Mouse (Mus musculus) erythroblast, embryonic 14.5 days (primary cell): ENCODE measurements around the gene Ntm. TPM values are rescaled to one million over a fixed set of nuclear protein-coding genes. Genes with fewer than 3 reads are reported as not detected.

Source experiments
- H3K27me3 ChIP-seq: 2 replicates; pipeline ENCODE4 v1.6.1; 2012; ENCODE audit warnings: inconsistent platforms; ENCODE audit not compliant: control insufficient read depth
- H3K36me3 ChIP-seq: 2 replicates; pipeline ENCODE4 v1.6.1; 2012; ENCODE audit warnings: mild to moderate bottlenecking, inconsistent platforms; ENCODE audit not compliant: control insufficient read depth
- H3K4me1 ChIP-seq: 2 replicates; pipeline ENCODE4 v1.6.1; 2012; ENCODE audit warnings: inconsistent platforms; ENCODE audit not compliant: control insufficient read depth
- H3K4me3 ChIP-seq: replicated peaks from 2 replicates; pipeline ENCODE3; 2012; ENCODE audit warnings: moderate library complexity, mild to moderate bottlenecking, inconsistent platforms
- H3K9me3 ChIP-seq: 2 replicates; pipeline ENCODE4 v1.6.1; 2012; ENCODE audit warnings: low read length, inconsistent platforms, mixed read lengths; ENCODE audit not compliant: control insufficient read depth
- GATA1 ChIP-seq: IDR thresholded peaks from 2 replicates; pipeline ENCODE4 v1.6.1; 2012; ENCODE audit warnings: low read length, inconsistent platforms, mixed read lengths
- TAL1 ChIP-seq: IDR thresholded peaks from 3 replicates; pipeline ENCODE4 v1.6.1; 2012; ENCODE audit warnings: low read length, inconsistent platforms, mixed read lengths
- polyA plus RNA-seq: library from polyadenylated mRNA; stranded (reverse); fragments of >175 nt; gene quantifications from 2 replicates; pipeline ENCODE4 v1.2.3, GENCODE M21; 2012

Ntm gene
- polyA plus RNA-seq, 1 experiment: 0.01 TPM

- Histone ChIP-seq H3K36me3 (no peaks in the 10 kb centered on the region), H3K4me1 (no peaks in the 10 kb centered on the region), H3K27me3 (no peaks in the 10 kb centered on the region), H3K4me3 (no peak overlapping the region), H3K9me3 (peaks cover 2% of the 10 kb centered on the region; the same call in 1 of the 2 replicates)
- no peak for TF ChIP-seq TAL1
- TF ChIP-seq GATA1: no peak
Measured at GRCm38 (mm10) chr9:29433910-29434309, 529.0 kb downstream of the Ntm start.

- peaks cover 2% of the 10 kb centered on the region; the same call in 1 of the 2 replicates for H3K9me3 ChIP-seq
- H3K4me1 ChIP-seq: no peaks in the 10 kb centered on the region
- TF ChIP-seq GATA1: no peak
- no peak for TF ChIP-seq TAL1
Measured at GRCm38 (mm10) chr9:29433156-29433555, 529.8 kb downstream of the Ntm start.

GRCm38 (mm10) chr9:29431590-29431989 is 531.4 kb downstream of the Ntm start:
- Histone ChIP-seq H3K36me3 (no peaks in the 10 kb centered on the region), H3K4me3 (no peak overlapping the region), H3K9me3 (peaks cover 2% of the 10 kb centered on the region; the same call in 1 of the 2 replicates), H3K27me3 (no peaks in the 10 kb centered on the region), H3K4me1 (no peaks in the 10 kb centered on the region)
- TF ChIP-seq TAL1 (no peak), GATA1 (no peak)

More at GRCm38 (mm10) chr9:29433156-29433555, 529.8 kb downstream of the Ntm start:
- Histone ChIP-seq H3K36me3 (no peaks in the 10 kb centered on the region), H3K27me3 (no peaks in the 10 kb centered on the region), H3K4me3 (no peak overlapping the region)

GRCm38 (mm10) chr9:29430189-29430588 is 532.8 kb downstream of the Ntm start:
- TF ChIP-seq GATA1 (no peak), TAL1 (no peak)
- Histone ChIP-seq H3K4me3 (no peak overlapping the region), H3K36me3 (no peaks in the 10 kb centered on the region), H3K9me3 (peaks cover 2% of the 10 kb centered on the region; the same call in 1 of the 2 replicates), H3K4me1 (no peaks in the 10 kb centered on the region), H3K27me3 (no peaks in the 10 kb centered on the region)

- TF ChIP-seq TAL1 (no peak), GATA1 (no peak)
- Histone ChIP-seq H3K4me3 (no peak overlapping the region), H3K27me3 (no peaks in the 10 kb centered on the region), H3K36me3 (no peaks in the 10 kb centered on the region), H3K9me3 (peaks cover 2% of the 10 kb centered on the region; the same call in 1 of the 2 replicates), H3K4me1 (no peaks in the 10 kb centered on the region)
Measured at GRCm38 (mm10) chr9:29428322-29428721, 534.6 kb downstream of the Ntm start.

GRCm38 (mm10) chr9:29426261-29426660 is 536.7 kb downstream of the Ntm start:
- Histone ChIP-seq H3K4me1 (no peaks in the 10 kb centered on the region), H3K4me3 (no peak overlapping the region), H3K9me3 (no peaks in the 10 kb centered on the region), H3K36me3 (no peaks in the 10 kb centered on the region), H3K27me3 (no peaks in the 10 kb centered on the region)
- no peak for TF ChIP-seq TAL1
- TF ChIP-seq GATA1: no peak

- H3K4me1 ChIP-seq: no peaks in the 10 kb centered on the region
- no peaks in the 10 kb centered on the region for H3K36me3 ChIP-seq
- H3K27me3 ChIP-seq: peaks cover 31% of the 10 kb centered on the region
- no peaks in the 10 kb centered on the region for H3K9me3 ChIP-seq
- TF ChIP-seq GATA1 (no peak), TAL1 (no peak)
- H3K4me3 ChIP-seq: no peak overlapping the region
Measured at GRCm38 (mm10) chr9:29415578-29415977, 547.4 kb downstream of the Ntm start.

GRCm38 (mm10) chr9:29413126-29413525 is 549.8 kb downstream of the Ntm start:
- H3K36me3 ChIP-seq: no peaks in the 10 kb centered on the region
- TF ChIP-seq GATA1 (no peak), TAL1 (no peak)
- H3K4me3 ChIP-seq: no peak overlapping the region
- peaks cover 32% of the 10 kb centered on the region for H3K27me3 ChIP-seq
- H3K4me1 ChIP-seq: no peaks in the 10 kb centered on the region
- no peaks in the 10 kb centered on the region for H3K9me3 ChIP-seq

- peaks cover 32% of the 10 kb centered on the region for H3K27me3 ChIP-seq
- no peaks in the 10 kb centered on the region for H3K36me3 ChIP-seq
- no peaks in the 10 kb centered on the region for H3K9me3 ChIP-seq
- H3K4me3 ChIP-seq: no peak overlapping the region
- TF ChIP-seq TAL1: no peak
- TF ChIP-seq GATA1: no peak
- H3K4me1 ChIP-seq: no peaks in the 10 kb centered on the region
Measured at GRCm38 (mm10) chr9:29412181-29412771, 550.7 kb downstream of the Ntm start.
